Mouse (Mus musculus) megakaryocyte, embryonic 14.5 days (primary cell): ENCODE results near the gene Mrpl51. TPM values are rescaled to one million over a fixed set of nuclear protein-coding genes. Genes with fewer than 3 reads are reported as not detected.
A peak's percentile ranks its signal among the peaks of the same experiment; 100 is the strongest.

Experiments used
- H3K27me3 ChIP-seq: replicated peaks from 2 replicates; pipeline ENCODE3; 2012; ENCODE audit warnings: inconsistent platforms
- H3K36me3 ChIP-seq: replicated peaks from 2 replicates; pipeline ENCODE3; 2012; ENCODE audit warnings: low read length, inconsistent platforms, mixed read lengths
- H3K4me1 ChIP-seq: 2 replicates; pipeline ENCODE4 v1.6.1; 2012; ENCODE audit warnings: inconsistent platforms
- H3K4me3 ChIP-seq: replicated peaks from 2 replicates; pipeline ENCODE3; 2012; ENCODE audit warnings: moderate library complexity, mild to moderate bottlenecking, inconsistent platforms
- H3K9me3 ChIP-seq: 2 replicates; pipeline ENCODE4 v1.6.1; 2012; ENCODE audit warnings: inconsistent platforms
- FLI1 ChIP-seq: IDR thresholded peaks from 2 replicates; pipeline ENCODE4 v1.6.1; 2012; ENCODE audit warnings: low read length, inconsistent platforms, mixed read lengths
- GATA1 ChIP-seq: IDR thresholded peaks from 3 replicates; pipeline ENCODE4 v1.6.1; 2012; ENCODE audit warnings: mixed read lengths, low read length, inconsistent platforms, borderline replicate concordance
- polyA plus RNA-seq: library from polyadenylated mRNA; stranded (reverse); fragments of >175 nt; gene quantifications from 2 replicates; pipeline ENCODE4 v1.2.3, GENCODE M21; 2012; ENCODE audit warnings: low replicate concordance; ENCODE audit not compliant: insufficient read depth

The Mrpl51 gene
- polyA plus RNA-seq, 1 experiment, result 124 TPM

GRCm38 (mm10) chr6:125215148-125215954 lies 23.8 kb downstream of the Mrpl51 start, which contains the start of gene Vamp1:
TSS of gene Vamp1 (plus strand) at chr6:125215551.
- H3K27me3 ChIP-seq, result no peaks in the 10 kb centered on the region
- no peak for TF ChIP-seq FLI1
- TF ChIP-seq GATA1, result no peak
- no peaks in the 10 kb centered on the region for H3K9me3 ChIP-seq
- H3K36me3 ChIP-seq, result peaks cover 29% of the 10 kb centered on the region
- peak within 1 kb of the TSS; percentile 95 for H3K4me3 ChIP-seq
- H3K4me1 ChIP-seq, result peaks cover 37% of the 10 kb centered on the region

DNA sequence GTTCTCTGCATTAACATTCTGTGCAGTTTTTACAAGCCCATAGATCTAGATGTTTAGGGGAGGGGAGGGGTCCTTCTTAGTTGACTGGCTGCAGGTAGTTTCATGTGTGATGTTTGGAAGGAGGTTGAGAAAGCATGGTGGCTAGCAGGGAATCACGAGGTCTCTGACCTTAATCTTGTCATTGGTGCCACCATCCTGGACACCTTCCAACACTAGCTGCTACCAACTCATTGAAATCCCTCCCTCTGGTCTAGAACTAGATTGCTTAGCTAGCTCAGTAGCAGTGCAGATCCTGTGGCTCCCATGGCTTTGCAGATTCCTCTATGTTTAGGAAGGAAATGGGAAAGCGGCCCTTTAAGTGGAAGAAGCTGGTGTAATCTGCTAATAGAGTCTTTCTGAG lies 25.3 kb downstream of the Mrpl51 start:
- Histone ChIP-seq H3K4me1 (peaks cover 37% of the 10 kb centered on the region), H3K9me3 (no peaks in the 10 kb centered on the region), H3K36me3 (peaks cover 44% of the 10 kb centered on the region), H3K4me3 (peak overlapping the region; percentile 4), H3K27me3 (no peaks in the 10 kb centered on the region)
- no peak for TF ChIP-seq FLI1
- TF ChIP-seq GATA1, result no peak

DNA sequence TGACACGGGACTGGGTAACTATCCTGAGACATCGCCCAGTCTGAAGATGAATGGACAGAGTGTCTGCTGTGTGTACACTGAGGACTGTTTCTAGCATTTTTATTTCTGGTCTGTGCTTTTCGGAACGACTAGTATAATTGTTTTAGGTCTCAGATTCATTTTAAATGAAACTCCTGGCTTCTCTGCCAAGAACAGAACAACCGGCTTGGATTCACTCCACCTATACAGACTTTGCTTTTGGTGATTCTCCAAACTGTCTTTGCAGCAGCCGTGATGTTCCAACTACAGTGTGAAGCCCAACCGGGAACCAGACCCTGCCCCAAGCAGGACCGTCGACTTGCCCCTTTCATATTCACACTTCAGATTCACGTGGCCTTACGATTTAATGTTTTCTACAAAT lies 26.3 kb downstream of the Mrpl51 start:
- H3K36me3 ChIP-seq, result peaks cover 54% of the 10 kb centered on the region
- H3K9me3 ChIP-seq, result no peaks in the 10 kb centered on the region

GRCm38 (mm10) chr6:125218963-125219362 lies 27.4 kb downstream of the Mrpl51 start:
- Histone ChIP-seq H3K9me3 (no peaks in the 10 kb centered on the region), H3K4me1 (peaks cover 36% of the 10 kb centered on the region), H3K36me3 (peaks cover 65% of the 10 kb centered on the region), H3K27me3 (no peaks in the 10 kb centered on the region), H3K4me3 (no peak overlapping the region)
- TF ChIP-seq GATA1 (no peak), FLI1 (no peak)

More for the DNA sequence above, 26.3 kb downstream of the Mrpl51 start:
- Histone ChIP-seq H3K4me3 (no peak overlapping the region), H3K27me3 (no peaks in the 10 kb centered on the region), H3K4me1 (peaks cover 39% of the 10 kb centered on the region)
- TF ChIP-seq FLI1 (no peak), GATA1 (no peak)

GRCm38 (mm10) chr6:125221115-125221745 lies 29.6 kb downstream of the Mrpl51 start:
- H3K4me3 ChIP-seq, result no peak overlapping the region
- H3K27me3 ChIP-seq, result no peaks in the 10 kb centered on the region
- peaks cover 28% of the 10 kb centered on the region for H3K4me1 ChIP-seq
- no peaks in the 10 kb centered on the region for H3K9me3 ChIP-seq
- H3K36me3 ChIP-seq, result peaks cover 85% of the 10 kb centered on the region
- TF ChIP-seq GATA1 (no peak), FLI1 (no peak)

DNA sequence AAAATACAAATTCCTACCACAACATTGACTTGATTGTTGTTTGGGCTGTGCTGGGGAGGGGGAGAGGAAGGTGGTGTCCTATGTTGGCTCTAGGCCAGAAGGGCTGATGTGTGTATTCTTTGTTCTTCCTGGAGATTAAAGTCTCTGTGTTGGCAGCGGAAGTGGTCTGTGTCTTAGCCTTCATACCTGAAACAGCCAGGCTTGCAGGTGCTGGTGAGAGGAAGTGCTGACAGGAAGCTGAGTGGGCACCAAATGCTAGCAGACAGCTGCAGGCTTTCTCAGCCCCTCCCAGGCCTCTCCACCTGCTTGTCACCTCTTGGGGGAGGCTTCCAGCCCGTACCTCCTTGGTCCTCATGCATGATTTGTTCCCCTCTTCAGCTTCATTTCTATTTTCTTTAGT lies 30.5 kb downstream of the Mrpl51 start:
- H3K4me3 ChIP-seq, result no peak overlapping the region
- TF ChIP-seq FLI1 (no peak), GATA1 (no peak)
- peaks cover 19% of the 10 kb centered on the region for H3K4me1 ChIP-seq
- H3K36me3 ChIP-seq, result peaks cover 94% of the 10 kb centered on the region
- no peaks in the 10 kb centered on the region for H3K9me3 ChIP-seq
- no peaks in the 10 kb centered on the region for H3K27me3 ChIP-seq

GRCm38 (mm10) chr6:125222577-125222976 lies 31.0 kb downstream of the Mrpl51 start:
- Histone ChIP-seq H3K9me3 (no peaks in the 10 kb centered on the region), H3K36me3 (peaks cover 96% of the 10 kb centered on the region), H3K4me3 (no peak overlapping the region), H3K4me1 (peaks cover 19% of the 10 kb centered on the region), H3K27me3 (no peaks in the 10 kb centered on the region)
- TF ChIP-seq GATA1 (no peak), FLI1 (no peak)

DNA sequence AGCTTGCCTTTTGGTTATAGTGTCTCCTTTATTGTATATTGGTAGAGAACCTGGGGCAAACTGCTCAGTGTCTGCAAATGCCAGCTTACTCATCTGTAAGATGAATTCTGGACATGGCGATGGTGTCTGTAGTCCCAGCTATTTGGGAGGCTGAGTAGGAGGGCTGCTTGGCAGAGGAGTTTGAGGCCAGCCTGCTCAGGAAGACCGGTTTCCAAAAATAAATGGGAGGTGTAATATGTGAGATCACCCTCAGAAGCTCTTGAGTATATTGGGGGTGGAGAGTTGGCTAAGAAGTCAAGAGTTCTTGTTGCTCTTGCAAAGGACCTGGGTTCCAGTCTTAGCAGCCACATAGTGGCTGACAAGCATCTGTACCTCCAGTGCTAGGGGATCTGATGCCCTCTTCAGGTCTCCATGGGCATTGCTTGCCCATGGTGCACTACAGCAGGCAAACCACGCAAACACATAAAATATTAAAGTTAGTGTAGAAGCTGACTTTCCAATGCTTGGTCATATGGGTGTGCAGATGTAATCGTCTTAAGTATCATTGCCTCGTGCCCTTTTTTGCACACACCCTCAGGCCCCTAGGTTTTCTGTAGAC lies 34.0 kb downstream of the Mrpl51 start:
- TF ChIP-seq GATA1 (no peak), FLI1 (no peak)
- Histone ChIP-seq H3K36me3 (peaks cover 81% of the 10 kb centered on the region), H3K4me1 (peaks cover 23% of the 10 kb centered on the region), H3K4me3 (no peak overlapping the region), H3K27me3 (no peaks in the 10 kb centered on the region), H3K9me3 (no peaks in the 10 kb centered on the region)

GRCm38 (mm10) chr6:125230571-125230970 lies 39.0 kb downstream of the Mrpl51 start:
- TF ChIP-seq FLI1 (no peak), GATA1 (no peak)
- Histone ChIP-seq H3K9me3 (no peaks in the 10 kb centered on the region), H3K27me3 (no peaks in the 10 kb centered on the region), H3K36me3 (peaks cover 45% of the 10 kb centered on the region), H3K4me3 (peak overlapping the region; percentile 96), H3K4me1 (peaks cover 61% of the 10 kb centered on the region)
